Mouse (Mus musculus) heart, postnatal 0 days (tissue): ENCODE data around the gene Gm49358. TPM values are rescaled to one million over a fixed set of nuclear protein-coding genes. Genes with fewer than 3 reads are reported as not detected.
A peak's percentile ranks its signal among the peaks of the same experiment; 100 is the strongest.

Source experiments
- ATAC-seq: fragments of 200-750 bp; cut with Nextera tagmentation; 2 replicates; pipeline ENCODE4 v1.8.0; 2017; ENCODE audit warnings: low read depth, moderate number of reproducible peaks, moderate library complexity; ENCODE audit not compliant: insufficient read depth
- DNase-seq: peaks from one replicate; pipeline ENCODE4 v3.0.0-alpha.2; 2016; ENCODE audit warnings: low spot score
- H3K27ac ChIP-seq: fragments of 300-500 bp; sonication (generic); 2 replicates; pipeline ENCODE4 v1.5.1; 2014; ENCODE audit warnings: low read depth, mild to moderate bottlenecking
- H3K27me3 ChIP-seq: fragments of 300-500 bp; sonication (generic); 2 replicates; pipeline ENCODE4 v1.6.1; 2014; ENCODE audit warnings: low read length, mixed read lengths; ENCODE audit not compliant: control insufficient read depth, insufficient read depth
- H3K36me3 ChIP-seq: fragments of 300-500 bp; sonication (generic); replicated peaks from 2 replicates; pipeline ENCODE4 v1.6.1; 2014; ENCODE audit warnings: low read length, mixed read lengths; ENCODE audit not compliant: control insufficient read depth, insufficient read depth
- H3K4me1 ChIP-seq: fragments of 300-500 bp; sonication (generic); 2 replicates; pipeline ENCODE4 v1.6.1; 2014; ENCODE audit warnings: antibody characterized with exemption; ENCODE audit not compliant: control insufficient read depth, insufficient read depth
- H3K4me2 ChIP-seq: fragments of 300-500 bp; sonication (generic); 2 replicates; pipeline ENCODE4 v1.6.1; 2014; ENCODE audit warnings: low read depth, mild to moderate bottlenecking, low read length, moderate library complexity
- H3K4me3 ChIP-seq: fragments of 300-500 bp; sonication (generic); 2 replicates; pipeline ENCODE4 v1.5.1; 2014; ENCODE audit warnings: low read depth, low read length
- H3K9ac ChIP-seq: fragments of 300-500 bp; sonication (generic); replicated peaks from 2 replicates; pipeline ENCODE4 v1.6.1; 2014; ENCODE audit warnings: low read depth, low read length, mixed read lengths
- H3K9me3 ChIP-seq: fragments of 300-500 bp; sonication (generic); replicated peaks from 2 replicates; pipeline ENCODE4 v1.6.1; 2016; ENCODE audit warnings: low read length; ENCODE audit not compliant: control insufficient read depth
- CTCF ChIP-seq: IDR thresholded peaks from 2 replicates; pipeline ENCODE4 v1.5.1; 2016; ENCODE audit warnings: antibody characterized with exemption, control low read depth, low read depth
- EP300 ChIP-seq: IDR thresholded peaks from 2 replicates; pipeline ENCODE4 v1.6.1; 2016; ENCODE audit warnings: antibody characterized with exemption, low read depth
- WGBS: fragments of 180-500 bp; shearing (Covaris S2); extraction: QIAGEN DNeasy Blood & Tissue Kit; methylation state at CpG from one replicate; pipeline ENCODE4 v1.1.7; 2014; 5-methylcytosine and 5-hydroxymethylcytosine counted together
- polyA plus RNA-seq: library from polyadenylated mRNA; unstranded; fragments of >200 nt; fragmentation: Nextera tagmentation; extraction: Ambion mirVana; gene quantifications from 2 replicates; pipeline ENCODE4 v1.2.1, GENCODE M21; 2015
- total RNA-seq: library from RNA; depleted of rRNA; stranded (reverse); fragments of >200 nt; gene quantifications from 2 replicates; pipeline ENCODE4 v1.2.3, GENCODE M21; 2014; ENCODE audit warnings: low replicate concordance

Gene Gm49358
- total and polyA plus RNA-seq, 2 experiments from 2014 or later, result 36.1 TPM; not detected in 1

- peak within 1 kb of the TSS; percentile 81 for H3K9ac ChIP-seq
- WGBS, result under 1% methylated on average over 41 of the region's 44 CpGs
Observed at GRCm38 (mm10) chr10:86778398-86779116, 14.8 kb downstream of the Gm49358 start, which contains the start of gene Nt5dc3. Gene Nt5dc3, plus strand, starts transcription at chr10:86779005.

DNA sequence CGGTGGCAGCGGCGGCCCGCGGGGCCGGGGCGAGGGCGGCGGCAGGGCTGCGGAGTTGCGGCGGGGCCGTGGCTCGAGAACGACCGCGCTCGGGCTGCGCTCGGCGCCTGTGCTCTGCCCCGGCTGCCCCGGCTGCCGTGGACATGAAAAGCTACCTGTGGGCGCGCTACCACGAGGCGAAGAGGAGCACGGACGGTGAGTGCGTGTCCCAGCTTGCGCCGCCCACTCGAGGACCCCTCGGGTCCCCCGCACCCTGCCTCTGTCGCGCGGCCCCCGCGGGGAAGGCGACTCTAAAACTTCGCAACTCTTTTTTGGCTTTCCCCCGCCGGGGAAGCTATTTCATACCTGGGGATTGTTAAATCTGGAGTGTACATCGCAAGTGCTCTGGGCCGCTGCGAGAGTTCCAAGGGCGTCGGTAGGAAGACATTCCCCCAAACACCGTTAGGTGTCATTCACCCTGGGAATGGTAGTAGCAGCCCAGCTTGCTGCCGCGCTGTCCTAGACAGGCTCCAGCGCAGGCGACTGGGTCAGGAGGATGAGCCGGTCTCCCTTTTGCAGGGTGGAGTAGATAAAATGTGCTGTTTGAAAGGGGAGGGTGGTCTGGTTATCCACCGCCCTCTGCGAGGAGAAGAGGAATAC, 15.5 kb downstream of the Gm49358 start:
- peak overlapping the region; percentile 90 for H3K27ac ChIP-seq
- H3K4me2 ChIP-seq, result peak overlapping the region; percentile 91
- under 1% methylated on average over 57 of the region's 58 CpGs for WGBS
- peak overlapping the region; percentile 81 for H3K9ac ChIP-seq
- peak overlapping the region; percentile 75 for H3K4me3 ChIP-seq
- H3K36me3 ChIP-seq, result no peaks in the 10 kb centered on the region
- H3K9me3 ChIP-seq, result no peaks in the 10 kb centered on the region
- DNase-seq (peak; percentile 56), ATAC-seq (peak; percentile 18)
- H3K4me1 ChIP-seq, result peaks cover 50% of the 10 kb centered on the region
- H3K27me3 ChIP-seq, result no peaks in the 10 kb centered on the region
- TF ChIP-seq EP300 (no peak), CTCF (no peak)

More at GRCm38 (mm10) chr10:86778398-86779116, 14.8 kb downstream of the Gm49358 start, which contains the start of gene Nt5dc3:
- ATAC-seq (peak; percentile 93), DNase-seq (peak; percentile 99)
- Histone ChIP-seq H3K4me1 (peaks cover 47% of the 10 kb centered on the region), H3K4me2 (peak within 1 kb of the TSS; percentile 91), H3K27ac (peak within 1 kb of the TSS; percentile 90), H3K36me3 (no peaks in the 10 kb centered on the region), H3K27me3 (no peaks in the 10 kb centered on the region), H3K9me3 (no peaks in the 10 kb centered on the region), H3K4me3 (peak within 1 kb of the TSS; percentile 75)
- TF ChIP-seq EP300, result no peak; the same call in 1 of the 2 replicates
- no peak for TF ChIP-seq CTCF

DNA sequence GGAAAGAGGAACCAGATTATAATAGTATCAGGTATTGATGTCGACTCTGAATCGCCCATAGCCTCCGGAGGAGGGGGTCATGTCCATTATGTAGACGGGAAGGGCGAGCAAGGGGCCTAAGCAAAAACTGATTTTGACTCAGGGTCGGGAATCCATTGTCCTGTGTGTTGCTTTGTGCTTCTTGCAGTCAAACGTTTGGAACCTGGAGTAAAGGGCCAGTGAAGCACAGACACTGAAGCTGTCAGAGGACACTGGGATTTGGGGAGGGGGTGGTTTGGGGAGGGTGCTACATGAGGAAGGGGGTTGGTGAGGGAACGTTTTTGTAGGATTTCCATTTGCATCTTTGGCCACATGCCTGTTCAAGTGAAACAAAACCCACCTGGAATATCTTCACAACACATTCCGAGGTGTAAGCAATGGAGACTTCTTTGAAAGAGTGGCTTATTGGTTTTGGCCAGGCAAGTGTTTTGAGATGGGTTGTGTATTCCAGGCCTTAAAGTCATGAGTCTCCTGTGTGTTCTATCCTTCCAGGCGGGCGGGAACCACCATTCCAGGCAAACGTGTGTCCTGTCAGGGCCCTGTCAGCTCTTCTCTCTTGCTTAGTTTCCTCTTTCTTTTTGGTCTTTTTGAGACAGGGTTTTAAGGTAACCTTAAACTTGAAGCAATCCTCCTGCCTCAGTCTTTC, 16.2 kb downstream of the Gm49358 start:
- ATAC-seq (no peak), DNase-seq (peak; percentile 10)
- H3K4me3 ChIP-seq, result peak overlapping the region; percentile 75
- WGBS, result 12% methylated on average over 12 of the region's 12 CpGs
- H3K4me2 ChIP-seq, result peak overlapping the region; percentile 91
- H3K9me3 ChIP-seq, result no peaks in the 10 kb centered on the region
- H3K27me3 ChIP-seq, result no peaks in the 10 kb centered on the region
- peak overlapping the region; percentile 81 for H3K9ac ChIP-seq
- no peak for TF ChIP-seq CTCF
- TF ChIP-seq EP300, result no peak
- H3K27ac ChIP-seq, result peak overlapping the region; percentile 90
- peaks cover 50% of the 10 kb centered on the region for H3K4me1 ChIP-seq
- no peaks in the 10 kb centered on the region for H3K36me3 ChIP-seq

- 55% methylated on average over 5 of the region's 5 CpGs for WGBS
- DNase-seq, result no peak
- ATAC-seq, result no peak
- TF ChIP-seq CTCF (no peak), EP300 (no peak)
- Histone ChIP-seq H3K27me3 (no peaks in the 10 kb centered on the region), H3K4me3 (no peak overlapping the region), H3K4me2 (no peak overlapping the region), H3K9ac (no peak overlapping the region), H3K4me1 (peaks cover 58% of the 10 kb centered on the region), H3K9me3 (no peaks in the 10 kb centered on the region), H3K27ac (no peak overlapping the region), H3K36me3 (no peaks in the 10 kb centered on the region)
Observed at GRCm38 (mm10) chr10:86781641-86782040, 17.9 kb downstream of the Gm49358 start.

DNA sequence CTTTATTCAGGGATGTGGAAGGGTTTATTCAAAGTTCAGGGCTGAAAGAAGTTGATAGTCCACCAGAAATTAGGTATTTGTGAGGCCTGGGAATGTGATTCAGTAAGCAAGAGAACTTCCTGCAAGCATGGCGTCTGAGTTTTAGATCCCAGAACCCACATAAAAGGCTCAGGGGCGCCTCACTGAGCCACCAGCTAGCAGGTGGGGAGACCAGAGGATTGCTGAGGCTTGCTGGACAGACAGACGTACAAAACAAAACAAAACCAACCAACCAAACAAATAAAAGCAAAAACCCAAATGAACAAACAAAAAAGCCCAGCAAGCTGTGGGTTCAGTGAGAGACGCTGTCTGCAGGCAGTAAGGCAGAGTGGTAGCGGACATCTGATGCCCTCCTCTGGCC, 18.9 kb downstream of the Gm49358 start:
- DNase-seq (no peak), ATAC-seq (no peak)
- Histone ChIP-seq H3K9me3 (no peaks in the 10 kb centered on the region), H3K27ac (peak overlapping the region; percentile 27; the same call in 1 of the 2 replicates), H3K4me3 (no peak overlapping the region), H3K27me3 (no peaks in the 10 kb centered on the region), H3K4me2 (no peak overlapping the region), H3K4me1 (peaks cover 55% of the 10 kb centered on the region), H3K9ac (no peak overlapping the region), H3K36me3 (no peaks in the 10 kb centered on the region)
- no peak for TF ChIP-seq EP300
- TF ChIP-seq CTCF, result no peak
- WGBS, result 71% methylated on average over 5 of the region's 5 CpGs
